Mouse (Mus musculus) adrenal gland, postnatal 25 days (tissue): ENCODE data around the gene Tdp1. TPM values are rescaled to one million over a fixed set of nuclear protein-coding genes. Genes with fewer than 3 reads are reported as not detected.

Experiments
- DNase-seq: peaks from one replicate; pipeline ENCODE4 v3.0.0; 2021; ENCODE audit warnings: mixed read lengths
- long read RNA-seq: library from polyadenylated mRNA; stranded (forward); transcript quantifications from one replicate; pipeline ENCODE4 v2.0.0, GENCODE M21; 2021
- total RNA-seq: library from RNA; stranded (reverse); gene quantifications from 2 replicates; pipeline ENCODE4 v1.2.3, GENCODE M21; 2021

The Tdp1 gene
- 15.8 and 18.6 TPM in 2 replicates for total RNA-seq
- long read RNA-seq, transcript Tdp1-201 (15 exons, 2,019 nt), result minor isoform, 5 of 31 reads
- long read RNA-seq, transcript Tdp1-207 (16 exons, 2,036 nt), result major isoform, 21 of 31 reads
- long read RNA-seq, partial matches to known transcripts, result 1 of 31 reads
- long read RNA-seq, other reads (novel, unspliced or antisense), result 4 of 31 reads

DNA sequence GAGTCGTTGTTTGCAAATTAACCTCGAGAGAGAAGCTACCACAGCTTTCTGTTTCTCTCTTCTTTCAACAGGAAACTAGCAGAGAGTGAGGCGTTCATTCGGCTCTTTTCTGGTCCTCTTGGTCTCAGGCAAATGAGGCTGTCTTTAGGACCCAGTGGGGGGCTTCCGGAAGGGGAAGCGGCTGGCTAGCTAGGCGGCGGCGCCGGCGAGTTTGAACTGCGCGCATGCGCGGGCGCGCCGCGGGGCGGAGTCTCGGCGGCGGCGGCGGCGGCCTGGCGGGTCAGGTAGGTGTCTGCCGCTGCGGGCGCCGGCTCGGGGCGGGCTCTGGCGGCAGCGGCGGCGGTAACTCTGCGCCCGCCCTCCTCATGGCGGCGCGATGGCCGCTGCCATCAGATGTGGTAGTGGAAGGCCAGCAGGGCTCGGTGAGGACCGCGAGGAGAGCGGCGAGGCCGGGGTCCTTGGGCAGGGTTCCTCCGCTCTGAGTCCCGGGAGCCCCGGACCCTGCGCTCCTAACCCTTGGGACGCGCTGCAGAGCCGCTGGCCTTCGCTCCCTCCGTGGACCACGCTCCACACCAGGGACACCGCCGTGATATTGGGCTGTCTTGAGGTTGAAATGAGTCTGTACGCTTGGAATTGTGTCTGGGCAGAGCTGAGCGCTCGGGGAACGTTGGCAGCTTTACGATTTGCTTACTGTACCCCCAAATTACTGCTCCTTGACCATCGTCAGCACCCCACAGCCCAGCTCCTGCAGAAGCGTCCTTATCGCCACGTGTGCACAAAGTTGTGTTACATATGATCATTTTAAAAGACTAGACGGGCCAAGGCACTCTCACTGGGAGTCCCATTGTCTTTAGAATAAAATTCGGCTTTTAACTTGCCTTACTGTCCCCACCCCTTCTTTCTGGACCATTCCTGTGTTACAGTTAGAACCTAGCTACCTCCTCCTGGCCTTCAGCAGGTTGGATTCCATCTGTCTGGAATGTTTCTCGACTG, at the start of gene Tdp1, which contains the start of gene Efcab11:
Gene Tdp1, plus strand, starts transcription at position 249 of the 993 bp plus-strand sequence.
Gene Efcab11, minus strand, starts transcription at position 171 of the 993 bp plus-strand sequence.
- peak; percentile 94 for DNase-seq

DNA sequence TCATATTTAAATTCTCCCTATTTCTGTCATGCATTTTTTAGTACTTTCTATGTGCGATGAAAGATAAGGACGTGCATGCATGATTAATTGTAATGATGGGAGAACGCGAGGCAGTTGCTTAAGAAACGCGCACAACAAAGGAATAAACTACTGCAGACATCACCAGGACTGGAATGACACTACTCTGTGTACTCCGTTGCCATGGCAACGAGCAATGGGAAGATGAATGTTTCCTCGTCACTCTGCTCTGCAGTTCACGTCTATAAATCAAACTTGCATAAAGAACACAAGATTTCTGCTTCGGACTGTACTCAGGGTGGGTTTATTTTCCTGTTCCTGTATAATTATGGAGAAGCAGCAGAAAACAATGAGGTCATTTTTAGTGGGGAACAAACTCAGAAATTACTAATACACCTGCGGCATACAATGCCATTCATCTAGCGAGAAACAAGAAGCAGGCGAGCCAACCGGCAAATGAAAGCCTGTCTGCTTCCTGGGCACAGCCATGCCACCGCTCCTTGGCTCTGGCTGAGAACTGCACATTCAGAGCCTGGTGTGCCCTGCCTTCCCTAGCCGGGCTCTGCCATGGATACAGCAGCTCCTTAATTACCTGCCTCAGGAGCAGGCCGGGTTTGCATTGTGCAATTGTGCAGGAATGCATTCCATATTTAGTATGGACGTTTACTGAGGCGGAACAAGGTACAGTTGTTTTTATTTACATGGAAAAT, 47.7 kb upstream of the Tdp1 start:
- DNase-seq, result peak; percentile 14

DNA sequence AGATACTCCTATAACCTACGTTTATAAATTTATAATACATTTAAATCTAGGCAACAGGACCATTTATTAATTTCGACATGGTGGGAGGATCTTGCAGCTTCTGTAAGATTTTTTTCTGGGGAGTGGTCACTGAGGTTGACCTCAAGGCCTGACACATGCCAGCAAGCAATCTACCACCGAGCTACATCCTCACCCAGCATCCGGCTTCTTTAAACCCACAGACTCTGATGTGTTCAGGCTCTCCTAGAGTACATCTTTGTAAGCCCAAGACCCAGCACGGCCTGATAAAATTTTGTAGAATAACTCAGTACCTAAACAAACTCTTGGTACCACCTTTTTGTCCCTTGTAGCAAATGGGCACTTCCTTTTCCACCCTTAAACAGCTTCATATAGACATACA, 46.8 kb upstream of the Tdp1 start:
- no peak for DNase-seq

- DNase-seq, result no peak
Measured at GRCm38 (mm10) chr12:99838109-99838508, 46.2 kb upstream of the Tdp1 start.

DNA sequence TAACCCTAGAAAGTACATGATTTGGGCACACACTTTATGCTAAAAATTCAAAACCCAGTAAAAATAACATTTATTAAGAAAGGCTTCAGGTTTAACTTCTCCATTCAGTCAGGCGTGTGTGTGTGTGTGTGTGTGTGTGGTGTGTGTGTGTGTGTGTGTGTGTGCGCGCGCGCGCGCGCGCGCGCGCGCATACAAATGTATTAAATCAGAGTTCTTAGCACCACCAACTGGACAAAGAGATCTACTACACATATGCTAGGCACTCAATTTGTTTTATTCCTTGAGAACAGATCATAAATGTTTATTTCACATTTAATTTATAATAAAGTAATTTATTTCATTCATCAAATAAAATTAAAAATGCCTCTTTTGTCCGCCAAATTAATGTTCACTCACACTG, 45.6 kb upstream of the Tdp1 start:
- DNase-seq, result no peak

DNA sequence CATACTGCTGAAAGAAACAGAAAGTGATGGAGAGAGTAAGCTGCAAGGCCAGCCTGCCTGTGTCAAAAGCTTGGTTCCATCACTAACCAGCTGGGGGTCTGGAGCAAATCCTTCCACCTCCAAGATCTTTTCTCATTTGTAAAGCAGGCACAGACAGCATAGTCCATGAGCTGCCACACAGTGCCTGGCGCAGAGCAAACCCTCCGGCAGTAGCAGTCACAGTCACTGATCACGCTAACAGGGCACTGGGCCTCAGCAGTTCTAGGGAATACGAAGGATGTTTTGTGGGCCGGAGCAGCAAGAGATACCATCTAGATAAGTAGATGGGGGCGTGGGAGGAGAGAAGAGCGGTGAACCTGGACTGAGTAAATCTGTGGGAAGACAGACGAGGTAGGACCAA, 39.4 kb upstream of the Tdp1 start:
- DNase-seq, result no peak

DNA sequence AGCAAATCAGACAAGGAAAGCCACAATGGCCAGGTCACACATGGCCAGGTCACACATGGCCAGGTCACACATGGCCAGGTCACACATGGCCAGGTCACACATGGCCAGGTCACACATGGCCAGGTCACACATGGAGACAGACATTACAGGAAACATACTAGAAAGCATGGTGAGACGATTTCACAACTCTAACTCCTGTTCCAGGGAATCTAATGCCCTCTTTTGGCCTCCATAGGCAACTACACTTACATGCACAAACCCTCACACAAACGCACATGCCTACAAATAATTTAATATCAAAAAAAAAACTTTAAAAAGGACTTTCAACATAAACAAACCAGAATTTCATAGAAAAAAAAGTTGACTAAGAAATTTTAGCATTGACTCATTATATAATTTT, 34.3 kb upstream of the Tdp1 start:
- no peak for DNase-seq

- no peak for DNase-seq
Measured at GRCm38 (mm10) chr12:99853323-99854258, 30.7 kb upstream of the Tdp1 start.

- no peak for DNase-seq
Measured at GRCm38 (mm10) chr12:99856011-99856410, 28.3 kb upstream of the Tdp1 start.

DNA sequence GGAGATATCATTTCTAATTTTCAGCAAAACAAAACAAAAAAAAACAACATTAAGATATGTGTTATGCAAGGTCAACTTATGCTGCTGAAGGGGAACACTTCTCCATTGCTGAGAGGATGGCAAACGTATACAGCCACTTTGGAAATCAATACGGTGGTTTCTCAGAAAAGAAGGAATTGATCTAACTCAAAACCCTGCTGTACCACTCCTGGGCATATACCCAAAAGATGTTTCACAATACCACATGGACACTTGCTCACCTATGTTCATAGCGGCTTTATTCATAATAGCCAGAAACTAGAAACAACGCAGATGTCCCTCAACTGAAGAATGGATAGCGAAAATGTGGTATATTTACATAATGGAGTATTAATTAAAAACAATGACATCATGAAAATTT, 25.7 kb upstream of the Tdp1 start:
- DNase-seq, result no peak

DNA sequence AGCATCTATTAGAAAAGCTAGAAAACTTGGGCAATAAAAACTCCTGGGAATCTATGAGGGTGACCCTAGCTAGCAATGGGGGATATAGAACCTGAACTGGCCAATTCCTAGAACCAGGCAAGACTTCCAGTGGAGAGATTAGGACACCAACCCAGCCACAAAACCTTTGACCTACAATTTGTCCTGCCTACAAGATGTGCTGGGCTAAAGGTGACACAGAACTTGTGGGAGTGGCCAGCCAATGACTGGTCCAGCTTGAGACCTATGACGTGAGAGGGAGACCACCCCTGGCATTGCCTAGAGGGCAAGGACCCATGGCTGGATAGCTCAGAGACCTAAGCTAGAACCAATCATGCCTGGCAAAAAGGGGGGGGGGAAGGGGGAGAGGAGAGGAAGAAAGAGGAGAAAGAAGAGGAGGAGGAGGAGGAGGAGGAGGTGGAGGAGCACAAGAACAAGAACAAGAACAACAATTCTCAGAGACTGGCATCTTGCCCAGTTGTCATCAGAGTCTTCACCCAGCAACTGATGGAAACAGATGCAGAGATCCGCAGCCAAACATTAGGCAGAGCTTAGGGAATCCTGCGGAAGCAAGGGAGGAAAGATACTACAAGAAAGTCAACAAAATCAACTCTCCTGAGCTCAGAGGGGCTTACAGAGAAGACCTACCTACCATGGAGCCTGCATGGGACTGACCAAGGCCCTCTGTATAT, 24.8 kb upstream of the Tdp1 start:
- no peak for DNase-seq

DNA sequence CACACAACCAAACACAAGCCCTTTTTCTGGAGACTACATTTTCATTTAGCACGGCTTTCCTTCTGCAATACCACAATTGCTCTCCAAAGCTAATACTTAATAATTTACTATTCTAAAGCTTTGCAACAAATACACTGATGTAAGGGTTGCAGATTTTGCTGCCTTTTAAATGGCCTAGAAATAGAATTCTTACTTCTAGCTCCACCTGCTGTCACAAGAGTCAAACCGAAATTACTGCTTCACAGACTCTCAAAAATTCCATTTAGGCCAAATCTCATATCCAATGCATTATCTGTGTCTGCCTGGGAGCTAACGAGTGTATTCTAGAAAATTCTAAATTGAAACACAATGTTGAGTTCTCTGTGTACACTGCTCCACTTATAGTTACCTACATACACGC, 23.3 kb upstream of the Tdp1 start:
- DNase-seq, result no peak

- DNase-seq, result no peak
Measured at GRCm38 (mm10) chr12:99864613-99865012, 19.7 kb upstream of the Tdp1 start.

- DNase-seq, result no peak
Measured at GRCm38 (mm10) chr12:99868821-99869220, 15.5 kb upstream of the Tdp1 start.

GRCm38 (mm10) chr12:99873443-99873842, 10.9 kb upstream of the Tdp1 start:
- no peak for DNase-seq

DNA sequence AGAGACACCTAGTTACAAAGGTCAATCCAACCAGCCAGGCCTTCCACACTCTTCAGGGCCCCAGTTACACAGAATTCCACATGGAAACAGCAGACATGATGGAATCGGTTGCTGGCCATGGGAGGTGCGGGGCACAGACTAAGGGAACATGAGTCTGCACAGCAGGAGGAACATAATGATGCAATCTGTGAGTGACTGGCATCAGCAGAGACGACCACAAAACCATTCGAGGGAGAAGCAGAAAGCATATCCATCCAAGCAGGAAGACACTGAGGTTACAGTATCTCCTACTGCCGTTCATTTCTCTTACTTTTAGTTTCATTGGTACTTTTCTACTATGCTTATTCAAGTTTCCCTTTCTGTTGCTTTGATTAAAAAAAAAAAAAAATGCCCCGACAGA, 9.7 kb upstream of the Tdp1 start:
- DNase-seq, result no peak

DNA sequence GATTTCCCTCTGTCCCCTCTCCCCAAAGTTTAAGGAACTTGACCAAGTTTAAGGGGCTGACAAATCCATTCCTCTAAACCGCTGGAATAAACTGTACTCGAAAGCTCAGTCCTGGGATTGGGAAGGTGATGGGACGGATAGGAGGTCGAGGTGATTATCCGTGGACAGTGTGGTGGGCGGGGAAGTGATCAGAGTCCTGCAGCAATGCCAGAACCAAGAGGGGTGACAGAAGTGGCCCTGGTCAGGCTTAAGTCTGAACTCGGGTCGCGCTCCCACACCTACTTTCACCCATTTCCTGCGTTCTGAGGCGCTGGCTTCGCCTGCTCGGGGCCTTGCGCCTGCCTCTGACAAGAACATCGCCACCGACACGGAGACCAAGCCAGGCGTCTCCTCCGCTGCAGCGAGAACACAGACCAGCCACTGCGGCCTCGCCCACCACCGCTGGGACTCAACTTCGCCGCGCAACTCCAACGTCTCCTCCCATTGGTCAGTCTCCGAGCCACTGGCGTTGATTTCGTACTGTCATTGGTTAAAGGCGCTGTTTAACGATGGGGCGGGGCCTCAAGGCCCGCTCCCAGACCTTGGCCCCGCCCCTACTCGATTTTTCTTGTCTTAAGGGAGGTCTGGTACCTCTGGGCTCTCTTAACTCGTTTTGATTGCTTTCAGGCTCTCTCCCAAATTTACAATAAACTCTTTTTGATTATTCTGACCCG, 1.2 kb upstream of the Tdp1 start:
- peak; percentile 82 for DNase-seq

DNA sequence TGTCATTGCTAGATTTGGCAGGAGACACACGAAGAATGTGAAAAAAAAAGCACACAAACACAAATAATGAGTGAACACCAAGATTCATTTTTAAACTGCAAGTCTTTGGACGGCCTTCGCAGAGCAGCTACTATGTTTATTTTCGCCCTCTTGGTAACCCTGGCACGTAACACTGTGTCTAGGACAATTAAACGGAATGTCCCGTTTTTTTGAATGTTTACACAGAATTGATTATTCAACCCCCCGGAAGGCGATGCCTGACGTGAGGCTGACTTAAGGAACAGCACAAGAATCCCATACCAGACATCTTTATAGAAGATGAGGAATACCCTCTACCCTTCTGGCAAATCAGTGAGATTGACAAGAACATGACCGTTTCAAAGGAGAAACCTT, 608 bp upstream of the Tdp1 start:
- no peak for DNase-seq

GRCm38 (mm10) chr12:99885282-99885901, 1.1 kb downstream of the Tdp1 start:
- no peak for DNase-seq

GRCm38 (mm10) chr12:99897846-99898245, 13.5 kb downstream of the Tdp1 start:
- DNase-seq, result no peak
